Mouse (Mus musculus) hindbrain, embryonic 10.5 days (tissue): ENCODE measurements around the gene Spty2d1. TPM values are rescaled to one million over a fixed set of nuclear protein-coding genes. Genes with fewer than 3 reads are reported as not detected.
A peak's percentile ranks its signal among the peaks of the same experiment; 100 is the strongest.
"Not testable (repeated sequence)": the region's sequence is repeated elsewhere in the genome, so short reads cannot be mapped to it uniquely, and the experiment has no call there.

ENCODE experiments used
- DNase-seq: peaks from one replicate; pipeline ENCODE4 v3.0.0-alpha.2; 2017; ENCODE audit warnings: low spot score
- H3K27ac ChIP-seq: fragments of 300-500 bp; sonication (generic); 2 replicates; pipeline ENCODE4 v1.5.1; 2016; ENCODE audit warnings: mild to moderate bottlenecking, moderate library complexity
- H3K27me3 ChIP-seq: fragments of 300-500 bp; sonication (generic); 2 replicates; pipeline ENCODE4 v1.6.1; 2016; ENCODE audit warnings: mild to moderate bottlenecking; ENCODE audit not compliant: poor library complexity, insufficient read depth, severe bottlenecking
- H3K36me3 ChIP-seq: fragments of 300-500 bp; sonication (generic); 2 replicates; pipeline ENCODE4 v1.6.1; 2016; ENCODE audit warnings: mild to moderate bottlenecking, moderate library complexity
- H3K4me1 ChIP-seq: fragments of 300-500 bp; sonication (generic); replicated peaks from 2 replicates; pipeline ENCODE4 v1.6.1; 2016; ENCODE audit warnings: mild to moderate bottlenecking
- H3K4me3 ChIP-seq: fragments of 300-500 bp; sonication (generic); 2 replicates; pipeline ENCODE4 v1.5.1; 2016; ENCODE audit warnings: mild to moderate bottlenecking, moderate library complexity
- H3K9me3 ChIP-seq: fragments of 300-500 bp; sonication (generic); 2 replicates; pipeline ENCODE4 v1.6.1; 2016; ENCODE audit warnings: mild to moderate bottlenecking, moderate library complexity
- WGBS: fragments of 180-500 bp; shearing (Covaris S2); methylation state at CpG from one replicate; pipeline ENCODE4 v1.1.7; 2016; 5-methylcytosine and 5-hydroxymethylcytosine counted together
- polyA plus RNA-seq: library from polyadenylated mRNA; unstranded; fragments of >200 nt; fragmentation: Nextera tagmentation; extraction: Ambion mirVana; gene quantifications from 2 replicates; pipeline ENCODE4 v1.2.1, GENCODE M21; 2016

Gene Spty2d1
- polyA plus RNA-seq, 1 experiment from 2014 or later = 10.4 TPM

GRCm38 (mm10) chr7:47035426-47035825 is 27.2 kb upstream of the Spty2d1 start:
- WGBS = 82% methylated on average over 8 of the region's 8 CpGs
- DNase-seq = no peak

DNA sequence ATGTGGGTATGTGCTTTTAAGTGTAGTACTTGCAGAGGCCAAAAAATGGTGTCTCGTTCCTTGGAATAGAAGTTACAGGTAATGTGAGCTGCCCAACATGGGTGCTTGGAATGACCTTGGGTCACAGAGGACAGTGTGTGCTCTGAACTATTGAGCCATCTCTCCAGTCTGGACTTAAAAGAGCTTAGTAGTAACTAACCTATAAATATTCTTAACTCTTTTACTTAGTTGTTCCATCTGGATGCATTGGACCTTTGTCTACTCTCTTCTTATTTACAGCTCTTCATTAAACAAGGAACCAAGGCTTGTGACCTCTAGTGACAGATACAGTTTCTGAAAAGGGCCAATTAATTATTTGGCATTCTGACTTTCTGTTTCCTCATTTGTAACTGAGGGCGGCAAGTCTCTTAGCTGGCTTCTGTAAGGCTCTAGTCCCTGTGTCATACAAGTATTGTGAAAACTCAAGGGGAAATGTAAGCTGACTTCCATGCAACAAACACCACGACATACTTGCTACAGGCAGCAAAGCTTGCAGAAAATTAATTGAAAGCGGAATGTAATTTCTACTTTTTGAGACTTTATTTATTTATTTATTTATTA is 26.7 kb upstream of the Spty2d1 start:
- Histone ChIP-seq H3K27me3 (no peaks in the 10 kb centered on the region), H3K4me1 (no peaks in the 10 kb centered on the region), H3K36me3 (no peaks in the 10 kb centered on the region), H3K9me3 (no peaks in the 10 kb centered on the region), H3K27ac (no peak overlapping the region), H3K4me3 (no peak overlapping the region)
- 91% methylated on average over 4 of the region's 4 CpGs for WGBS
- DNase-seq = no peak

More at GRCm38 (mm10) chr7:47035426-47035825, 27.2 kb upstream of the Spty2d1 start:
- no peaks in the 10 kb centered on the region for H3K4me1 ChIP-seq
- H3K27me3 ChIP-seq = no peaks in the 10 kb centered on the region
- no peak overlapping the region for H3K27ac ChIP-seq
- no peak overlapping the region for H3K4me3 ChIP-seq
- no peaks in the 10 kb centered on the region for H3K36me3 ChIP-seq
- no peaks in the 10 kb centered on the region for H3K9me3 ChIP-seq

DNA sequence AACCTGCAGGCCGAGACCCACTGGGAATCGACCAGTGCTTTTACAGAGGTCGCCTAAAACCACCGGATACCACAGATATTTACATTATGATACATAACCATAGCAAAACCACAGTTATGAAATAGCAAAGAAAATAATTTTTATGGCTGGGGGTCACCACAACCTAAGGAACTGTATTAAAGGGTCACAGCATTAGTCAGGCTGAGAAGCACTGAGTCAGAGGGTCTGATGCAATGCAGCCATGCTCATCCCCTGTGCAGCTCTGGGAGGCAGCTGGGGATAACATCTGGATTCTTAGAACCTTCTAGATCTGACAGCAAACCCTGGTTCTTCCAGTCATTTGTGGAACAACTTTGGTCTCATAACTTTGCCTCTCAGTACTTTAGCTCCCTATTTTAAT is 23.2 kb upstream of the Spty2d1 start:
- Histone ChIP-seq H3K9me3 (no peaks in the 10 kb centered on the region), H3K4me1 (no peaks in the 10 kb centered on the region), H3K4me3 (no peak overlapping the region), H3K27ac (no peak overlapping the region), H3K36me3 (no peaks in the 10 kb centered on the region), H3K27me3 (no peaks in the 10 kb centered on the region)
- 85% methylated on average over 4 of the region's 4 CpGs for WGBS
- no peak for DNase-seq

DNA sequence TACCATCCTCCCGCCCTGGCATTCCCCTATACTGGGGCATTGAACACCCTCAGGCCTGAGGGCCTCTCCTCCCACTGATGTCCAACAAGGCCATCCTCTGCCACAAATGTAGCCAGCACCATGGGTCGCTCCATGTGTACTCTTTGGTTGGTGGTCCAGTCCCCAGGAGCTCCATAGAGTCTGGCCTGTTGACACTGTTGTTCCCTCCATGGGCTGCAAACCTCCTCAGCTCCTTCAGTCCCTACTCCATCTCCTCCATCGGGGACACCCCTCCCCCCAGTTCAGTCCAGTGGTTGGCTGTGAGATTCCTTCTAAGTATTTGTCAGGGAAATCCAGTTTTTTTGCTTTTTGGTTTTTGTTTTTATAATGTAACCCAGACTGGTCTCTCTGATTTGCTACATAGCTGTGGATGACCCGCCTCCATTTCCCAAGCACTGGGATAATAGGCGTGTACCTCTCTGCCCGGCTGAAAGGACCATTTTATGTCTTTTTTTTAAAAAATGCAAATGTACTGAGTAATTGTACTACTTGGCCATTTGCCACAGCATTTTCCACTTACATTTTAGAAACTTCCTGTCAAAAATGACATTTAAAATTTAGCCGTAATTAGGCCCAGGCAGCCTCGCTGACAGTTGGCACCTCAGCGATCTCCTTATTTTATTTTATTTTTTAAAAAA is 22.4 kb upstream of the Spty2d1 start:
- no peak for DNase-seq
- H3K27me3 ChIP-seq = no peaks in the 10 kb centered on the region
- no peaks in the 10 kb centered on the region for H3K36me3 ChIP-seq
- H3K4me1 ChIP-seq = no peaks in the 10 kb centered on the region
- WGBS = 87% methylated on average over 9 of the region's 9 CpGs
- no peak overlapping the region for H3K4me3 ChIP-seq
- no peaks in the 10 kb centered on the region for H3K9me3 ChIP-seq
- no peak overlapping the region for H3K27ac ChIP-seq

- H3K36me3 ChIP-seq = no peaks in the 10 kb centered on the region
- H3K27ac ChIP-seq = no peak overlapping the region
- H3K9me3 ChIP-seq = no peaks in the 10 kb centered on the region
- 0 out of 2 replicates have a peak, but pooled peaks cover 5% of the 10 kb centered on the region for H3K27me3 ChIP-seq
- DNase-seq = no peak
- WGBS = 91% methylated on average over 1 of the region's 1 CpGs
- no peak overlapping the region for H3K4me3 ChIP-seq
- H3K4me1 ChIP-seq = no peaks in the 10 kb centered on the region
Observed at GRCm38 (mm10) chr7:47027520-47027919, 19.3 kb upstream of the Spty2d1 start.

- not testable (repeated sequence) for DNase-seq, H3K4me1 ChIP-seq, H3K9me3 ChIP-seq, H3K4me3 ChIP-seq, H3K27me3 ChIP-seq, H3K36me3 ChIP-seq, H3K27ac ChIP-seq
- 87% methylated on average over 3 of the region's 3 CpGs for WGBS
Observed at GRCm38 (mm10) chr7:47026899-47027298, 18.7 kb upstream of the Spty2d1 start.

DNA sequence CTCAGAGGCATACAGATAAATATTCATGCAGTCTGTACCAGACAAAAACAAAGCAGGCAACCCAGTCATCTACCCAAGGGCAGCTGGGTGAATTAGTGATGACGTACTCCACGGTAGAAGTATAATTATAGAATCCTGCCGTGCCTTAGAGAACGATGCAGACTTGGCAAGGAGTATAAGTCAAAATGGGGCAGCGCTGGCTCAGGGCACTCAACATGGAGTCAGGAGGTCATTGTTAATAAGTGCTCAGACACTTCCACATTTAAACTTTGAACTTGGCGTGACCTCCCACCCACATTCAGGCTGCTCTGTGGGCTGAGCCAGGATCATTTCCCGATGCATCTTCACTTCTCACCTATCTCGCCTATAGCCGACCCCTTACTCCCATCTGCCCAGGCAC is 17.2 kb upstream of the Spty2d1 start:
- WGBS = 81% methylated on average over 9 of the region's 9 CpGs

DNA sequence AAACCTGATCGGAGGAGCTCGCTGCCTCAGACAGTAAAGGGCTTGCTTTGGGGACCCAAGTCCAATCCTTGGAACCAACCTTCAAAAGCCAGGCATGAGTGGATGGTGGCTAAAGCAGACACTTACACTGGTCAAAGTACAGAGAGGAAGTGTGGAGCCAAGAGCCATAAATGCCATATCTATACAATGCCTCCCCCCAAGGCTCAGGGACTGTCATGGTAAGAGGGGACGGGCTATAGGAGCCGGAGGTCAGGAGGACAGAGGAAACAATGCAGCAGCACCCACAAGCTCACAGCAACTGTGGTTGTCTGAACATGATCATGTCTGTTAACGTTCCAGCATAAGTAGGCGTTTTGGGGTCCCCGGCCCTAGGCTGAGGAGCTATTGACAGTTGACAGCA is 16.2 kb upstream of the Spty2d1 start:
- no peak overlapping the region for H3K4me3 ChIP-seq
- no peak overlapping the region for H3K27ac ChIP-seq
- H3K9me3 ChIP-seq = no peaks in the 10 kb centered on the region
- 0 out of 2 replicates have a peak, but pooled peaks cover 8% of the 10 kb centered on the region for H3K27me3 ChIP-seq
- DNase-seq = no peak
- H3K4me1 ChIP-seq = peaks cover 5% of the 10 kb centered on the region; the same call in 1 of the 2 replicates
- WGBS = 88% methylated on average over 7 of the region's 7 CpGs
- no peaks in the 10 kb centered on the region for H3K36me3 ChIP-seq

More for the DNA sequence above, 17.2 kb upstream of the Spty2d1 start:
- Histone ChIP-seq H3K27me3 (0 out of 2 replicates have a peak, but pooled peaks cover 8% of the 10 kb centered on the region), H3K9me3 (no peaks in the 10 kb centered on the region), H3K36me3 (no peaks in the 10 kb centered on the region), H3K4me3 (no peak overlapping the region), H3K27ac (no peak overlapping the region), H3K4me1 (no peaks in the 10 kb centered on the region)
- DNase-seq = no peak

DNA sequence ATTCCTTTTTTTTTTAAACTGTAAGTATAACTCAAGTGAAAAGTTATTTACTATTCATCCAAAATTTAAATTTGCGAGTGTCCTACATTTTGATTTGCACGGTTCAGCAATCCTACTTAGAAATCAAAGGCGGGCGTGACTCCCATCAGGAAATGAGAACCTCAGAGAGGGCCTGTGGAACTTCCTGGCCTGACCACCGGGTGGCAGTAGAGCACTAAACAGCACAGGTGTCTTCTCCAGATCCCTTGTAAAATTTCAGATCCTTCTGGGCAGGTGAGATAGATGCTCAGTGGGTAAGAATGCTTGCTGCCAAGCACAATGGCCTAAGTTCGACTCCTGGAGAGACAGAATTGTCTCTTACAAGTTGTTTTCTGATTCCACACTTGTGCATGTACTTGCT is 15.3 kb upstream of the Spty2d1 start:
- H3K36me3 ChIP-seq = no peaks in the 10 kb centered on the region
- H3K4me1 ChIP-seq = peaks cover 5% of the 10 kb centered on the region; the same call in 1 of the 2 replicates
- DNase-seq = peak; percentile 81
- no peak overlapping the region for H3K4me3 ChIP-seq
- no peak overlapping the region for H3K27ac ChIP-seq
- 0 out of 2 replicates have a peak, but pooled peaks cover 8% of the 10 kb centered on the region for H3K27me3 ChIP-seq
- H3K9me3 ChIP-seq = no peaks in the 10 kb centered on the region
- whole genome bisulfite sequencing = 21% methylated on average over 6 of the region's 6 CpGs

GRCm38 (mm10) chr7:47022482-47022881 is 14.3 kb upstream of the Spty2d1 start:
- DNase-seq = no peak
- Histone ChIP-seq H3K27me3 (0 out of 2 replicates have a peak, but pooled peaks cover 8% of the 10 kb centered on the region), H3K4me3 (no peak overlapping the region), H3K27ac (no peak overlapping the region), H3K36me3 (no peaks in the 10 kb centered on the region), H3K4me1 (peaks cover 5% of the 10 kb centered on the region; the same call in 1 of the 2 replicates), H3K9me3 (no peaks in the 10 kb centered on the region)
- WGBS = 73% methylated on average over 8 of the region's 8 CpGs

- DNase-seq = no peak
- Histone ChIP-seq H3K9me3 (no peaks in the 10 kb centered on the region), H3K36me3 (no peaks in the 10 kb centered on the region), H3K4me3 (no peak overlapping the region), H3K27ac (no peak overlapping the region), H3K4me1 (peaks cover 5% of the 10 kb centered on the region; the same call in 1 of the 2 replicates), H3K27me3 (0 out of 2 replicates have a peak, but pooled peaks cover 8% of the 10 kb centered on the region)
- 16% methylated on average over 8 of the region's 8 CpGs for WGBS
Observed at GRCm38 (mm10) chr7:47020956-47021355, 12.7 kb upstream of the Spty2d1 start.

DNA sequence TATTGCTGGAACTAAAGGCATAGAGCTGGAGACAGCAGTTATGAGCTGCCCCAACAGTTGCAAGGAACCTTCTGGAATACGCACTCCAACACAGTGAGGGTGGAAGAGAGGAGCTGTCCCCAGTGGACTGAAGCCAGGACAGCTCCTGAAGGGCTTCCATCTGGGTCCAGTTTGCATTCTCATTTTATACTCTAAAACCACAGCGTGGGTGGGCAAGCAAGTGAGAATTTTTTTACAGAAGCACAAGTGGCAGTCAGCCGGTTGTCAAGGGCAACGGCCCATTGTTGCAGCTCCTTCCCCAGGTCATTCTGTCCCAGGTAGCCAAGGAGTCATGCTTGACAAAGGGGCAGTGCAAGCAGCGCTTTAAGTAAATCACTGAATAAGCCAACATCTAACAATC is 11.4 kb upstream of the Spty2d1 start:
- H3K36me3 ChIP-seq = no peaks in the 10 kb centered on the region
- WGBS = 57% methylated on average over 5 of the region's 5 CpGs
- DNase-seq = no peak

GRCm38 (mm10) chr7:47017146-47017545 is 8.9 kb upstream of the Spty2d1 start:
- Histone ChIP-seq H3K27me3 (0 out of 2 replicates have a peak, but pooled peaks cover 3% of the 10 kb centered on the region), H3K4me3 (no peak overlapping the region), H3K4me1 (peaks cover 31% of the 10 kb centered on the region), H3K27ac (no peak overlapping the region), H3K9me3 (no peaks in the 10 kb centered on the region), H3K36me3 (no peaks in the 10 kb centered on the region)
- 74% methylated on average over 7 of the region's 7 CpGs for WGBS
- no peak for DNase-seq

More for the DNA sequence above, 11.4 kb upstream of the Spty2d1 start:
- Histone ChIP-seq H3K27me3 (0 out of 2 replicates have a peak, but pooled peaks cover 8% of the 10 kb centered on the region), H3K4me3 (no peak overlapping the region), H3K27ac (no peak overlapping the region), H3K9me3 (no peaks in the 10 kb centered on the region), H3K4me1 (peaks cover 17% of the 10 kb centered on the region)
